Mouse (Mus musculus) MEL-GATA-1-ER (cell line): ENCODE data around the gene Olfr164.

Experiments
- DNase-seq: peaks from one replicate; pipeline ENCODE4 v3.0.0-alpha.2; 2012; ENCODE audit warnings: low read depth; ENCODE audit errors: extremely low read depth

Olfr164 gene

DNA sequence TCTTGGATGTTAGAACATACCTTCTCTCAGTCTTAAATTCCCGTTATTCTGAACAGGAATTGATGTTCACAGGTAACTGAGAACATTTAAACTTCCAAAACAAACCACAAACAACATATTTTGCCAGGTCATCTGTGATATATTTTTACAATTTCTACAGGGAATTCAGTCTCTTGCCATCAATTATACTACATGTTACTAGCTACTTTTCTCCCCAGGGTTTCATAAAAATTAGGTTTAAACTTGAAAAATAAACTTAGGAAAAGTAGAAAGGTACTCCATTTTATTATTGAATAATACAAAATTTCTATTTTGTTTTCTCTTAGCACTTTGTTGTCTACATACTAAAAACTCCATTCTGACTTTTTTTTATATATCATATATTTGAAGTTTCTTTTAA is at the start of gene Olfr164:
Olfr164 (minus strand) TSS at position 101 of the 400 bp plus-strand sequence.
- DNase-seq = no peak

DNA sequence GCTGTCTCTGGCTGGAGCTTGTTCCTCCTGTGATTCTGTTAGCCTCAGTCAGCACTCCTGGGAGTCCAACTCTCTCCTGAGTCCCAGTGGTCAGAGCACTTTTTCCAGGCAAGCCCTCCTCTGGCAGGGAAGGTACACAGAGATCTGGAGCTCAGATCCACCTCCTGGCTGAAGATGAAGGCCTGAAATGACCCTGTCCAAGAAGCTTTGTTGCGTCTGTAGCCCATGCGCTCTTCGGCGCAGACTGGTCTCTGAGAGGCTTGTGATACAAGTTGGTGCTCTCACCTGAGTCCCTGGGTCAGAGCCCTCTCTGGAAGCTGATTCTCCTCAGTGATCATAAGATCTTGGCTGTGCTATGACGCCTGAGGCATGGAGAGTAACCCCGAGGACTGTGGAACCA is 35.2 kb upstream of the Olfr164 start:
- DNase-seq = no peak

DNA sequence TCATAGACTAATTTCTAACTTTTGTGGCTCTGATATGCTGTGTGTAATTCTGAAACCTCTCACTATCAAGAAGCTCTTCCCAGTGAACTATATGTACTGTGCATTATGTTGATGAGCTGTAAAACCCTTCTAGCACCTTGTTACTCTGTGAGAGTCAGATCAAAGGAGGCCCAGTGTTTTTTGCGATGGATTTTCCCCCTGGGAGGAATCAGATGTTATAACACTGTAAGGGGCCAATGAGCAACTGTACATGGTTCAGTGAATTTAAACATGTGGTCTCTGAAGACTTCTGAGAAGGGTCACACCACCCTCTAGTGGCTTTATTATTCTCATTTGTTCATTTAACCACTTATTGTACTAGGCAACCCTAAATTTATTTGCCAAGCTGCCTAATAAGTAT is 50.6 kb downstream of the Olfr164 start:
- DNase-seq = no peak

DNA sequence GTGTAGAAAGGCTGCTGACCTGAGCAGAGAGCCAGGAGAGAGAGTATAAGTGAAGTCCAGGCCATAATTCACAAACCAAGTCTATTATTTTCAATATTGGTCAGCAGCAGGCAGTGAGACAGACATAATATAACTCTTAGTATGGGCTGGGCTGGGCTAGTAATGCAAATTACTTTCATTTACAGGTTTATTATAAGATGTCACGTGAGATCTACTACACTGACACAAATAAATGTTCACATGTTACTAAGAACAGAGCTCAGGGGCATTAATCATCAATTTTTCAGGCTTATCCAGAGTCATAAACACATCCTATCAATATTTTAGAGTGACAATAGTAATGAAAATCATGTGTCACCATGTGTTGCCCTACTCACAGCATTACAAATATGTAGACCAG is 53.1 kb downstream of the Olfr164 start:
- DNase-seq = no peak

DNA sequence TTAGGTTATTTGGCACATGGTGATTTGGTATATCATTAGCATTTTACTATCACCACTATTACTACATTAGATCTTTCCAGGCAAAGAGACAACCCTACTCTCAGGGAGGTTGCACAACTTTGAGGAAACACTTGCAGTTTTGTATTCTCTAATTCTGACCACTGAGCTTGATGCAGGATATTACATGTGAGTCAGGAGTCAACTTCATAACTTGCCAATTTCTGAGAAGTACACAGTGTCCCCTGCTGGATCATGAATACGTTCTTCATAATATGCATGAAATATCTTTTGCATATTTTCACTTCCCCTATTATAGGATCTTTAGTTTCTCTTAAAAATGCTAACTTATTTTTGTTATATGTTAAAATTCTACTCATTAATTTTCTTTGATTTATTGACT is 68.0 kb downstream of the Olfr164 start:
- DNase-seq = no peak

DNA sequence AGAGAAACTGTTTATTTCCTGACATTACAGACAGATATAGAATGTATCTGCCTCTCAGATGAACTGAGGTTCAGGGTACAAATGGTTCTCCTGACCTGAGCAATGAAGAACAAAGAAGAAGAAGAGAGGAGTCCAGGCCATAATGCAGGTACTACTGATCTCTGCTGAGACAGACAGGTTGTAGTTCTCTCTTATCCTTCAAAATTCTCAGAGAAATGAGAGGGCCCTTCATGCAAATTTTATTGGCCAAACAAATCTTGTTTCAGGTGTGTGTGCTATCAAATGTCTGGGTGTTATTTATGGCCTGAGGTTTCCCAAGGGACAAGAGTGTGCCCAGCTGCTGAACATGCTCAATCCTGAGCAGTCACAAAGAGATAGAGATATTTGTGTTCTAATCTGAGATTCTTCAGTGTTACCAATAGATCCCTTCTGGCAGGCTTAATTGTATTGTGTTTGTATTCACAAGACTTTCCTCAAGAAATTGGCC is 72.3 kb downstream of the Olfr164 start:
- no peak for DNase-seq

DNA sequence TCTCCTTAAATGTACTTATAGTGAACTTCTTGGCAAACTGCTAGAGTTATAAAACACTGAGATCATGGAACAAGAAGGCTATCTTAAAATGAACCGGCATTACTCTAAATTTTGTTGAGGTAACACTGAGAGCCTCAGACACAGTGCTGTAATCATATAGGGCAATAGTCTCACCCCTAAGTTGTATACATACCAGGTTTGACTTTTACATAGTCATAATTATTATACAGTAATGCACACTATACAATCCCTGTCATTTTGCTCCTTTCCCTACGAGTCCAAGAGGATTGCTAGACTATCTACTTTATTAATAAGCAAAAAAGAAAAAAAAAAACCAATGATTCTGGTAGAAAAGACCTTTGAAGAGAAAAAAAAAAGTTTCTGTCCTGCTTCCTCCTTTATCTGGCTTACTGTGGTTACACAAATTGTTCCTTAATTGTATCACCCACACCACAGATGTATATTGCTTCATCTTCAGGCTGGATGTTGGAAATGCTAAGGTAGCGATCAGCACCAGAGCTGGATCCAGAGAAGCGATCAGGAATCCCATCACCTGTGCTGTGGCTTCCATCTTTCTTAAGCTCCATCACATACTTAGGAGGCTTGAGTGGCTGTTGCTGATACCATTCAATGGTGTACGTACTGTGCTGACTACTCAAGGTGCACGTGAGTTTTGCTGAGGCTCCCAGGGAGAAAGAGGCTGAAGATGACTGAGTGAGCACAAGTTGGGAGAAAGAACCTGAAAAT is 72.9 kb downstream of the Olfr164 start:
- no peak for DNase-seq

DNA sequence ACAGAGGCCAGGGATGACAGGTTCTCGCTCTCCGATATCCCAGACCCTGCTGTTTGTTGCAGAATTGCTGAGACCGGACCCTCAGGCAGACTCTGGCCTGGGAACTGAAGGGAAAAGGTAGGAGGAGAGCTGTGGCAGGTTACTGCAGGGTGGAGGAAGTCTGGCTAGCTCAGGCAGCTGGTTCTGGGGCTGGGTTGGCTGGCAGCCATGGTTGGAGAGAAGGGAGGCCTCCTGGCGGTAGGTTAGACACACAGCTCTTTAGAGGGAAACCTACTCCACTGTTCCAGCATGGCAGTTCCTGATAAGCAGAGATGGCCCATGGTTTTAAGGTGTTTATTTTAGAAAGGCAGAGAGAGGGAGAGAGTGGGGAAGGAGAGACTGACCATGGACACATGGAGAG is 77.1 kb downstream of the Olfr164 start:
- no peak for DNase-seq
